Mouse (Mus musculus): Measurements from ENCODE around the gene Capzb.

Gene Capzb

DNA sequence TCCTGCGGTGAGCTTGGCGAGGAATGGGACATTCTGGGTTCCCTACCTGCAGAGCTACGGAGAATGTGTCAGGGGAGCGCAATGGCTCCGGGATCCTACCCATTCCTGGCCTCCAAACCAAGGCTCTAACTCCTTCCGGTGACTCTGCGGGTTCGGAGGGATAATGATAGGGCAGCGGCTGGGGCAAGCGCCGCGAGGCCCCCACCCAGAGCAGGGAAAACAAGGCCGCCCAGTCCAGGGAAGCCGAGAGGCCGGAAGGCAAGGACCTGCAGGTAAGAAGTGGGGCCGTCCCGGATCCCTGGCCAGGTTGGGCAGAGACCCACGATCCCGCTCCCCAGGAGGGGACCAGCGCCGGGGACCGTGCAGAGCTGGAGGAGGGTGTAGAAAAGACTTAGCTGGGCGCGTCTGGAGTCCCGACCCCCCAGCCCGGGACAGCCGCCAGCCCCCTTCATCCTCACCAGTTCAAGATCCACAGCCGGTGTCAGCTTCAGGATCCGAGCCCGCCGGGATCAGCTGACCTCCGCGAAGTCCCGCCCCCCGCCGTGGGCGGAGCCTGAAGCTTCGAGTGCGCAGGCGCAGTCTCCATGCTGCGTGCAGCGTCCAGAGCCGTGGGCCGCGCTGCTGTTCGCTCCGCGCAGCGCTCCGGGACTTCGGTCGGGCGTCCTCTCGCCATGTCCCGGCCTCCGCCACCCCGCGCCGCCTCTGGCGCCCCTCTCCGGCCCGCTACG lies 117.6 kb downstream of the Capzb start, which contains the start of the genes Pqlc2 and Akr7a5:
Gene Pqlc2 (minus strand): TSS at position 538 of the 728 bp plus-strand sequence.
Gene Akr7a5 (plus strand): TSS at position 574 of the 728 bp plus-strand sequence.
- peak; percentile 95 for DNase-seq (ENCODE audit: low spot score)

DNA sequence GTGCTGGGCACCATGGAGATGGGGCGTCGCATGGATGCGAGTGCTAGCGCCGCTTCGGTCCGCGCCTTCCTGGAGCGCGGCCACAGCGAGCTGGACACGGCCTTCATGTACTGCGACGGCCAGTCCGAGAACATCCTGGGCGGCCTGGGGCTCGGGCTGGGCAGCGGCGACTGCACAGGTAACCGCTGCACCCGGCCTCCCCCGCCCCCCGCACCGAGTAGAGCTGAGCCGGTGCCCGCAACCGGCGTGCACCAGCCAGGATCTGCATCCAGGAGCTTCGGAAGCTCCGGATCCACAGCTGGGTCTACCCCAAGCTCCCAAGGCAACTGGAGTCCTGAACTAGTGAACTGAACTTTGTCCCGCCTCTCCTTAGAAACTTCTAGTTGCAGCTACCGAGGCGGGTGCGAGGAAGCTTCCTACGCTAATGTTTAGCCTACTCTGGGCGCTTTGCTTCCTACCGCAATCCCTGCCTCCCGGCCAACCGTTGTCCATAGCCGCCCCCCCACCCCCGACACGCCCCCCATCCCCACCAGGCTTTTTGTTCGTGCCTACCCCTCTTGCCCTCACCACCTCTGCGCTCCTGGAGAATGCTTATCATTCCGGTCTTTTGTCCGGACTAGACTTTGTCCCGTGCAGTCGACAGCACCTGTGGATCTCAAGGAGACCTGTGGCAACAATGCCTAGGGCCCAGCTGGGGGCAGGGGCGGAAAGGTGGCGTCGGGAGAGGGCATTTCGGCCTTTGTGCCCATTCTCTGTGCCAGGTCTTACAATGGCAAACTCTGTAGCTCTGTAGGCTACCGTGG lies 118.4 kb downstream of the Capzb start:
- no peak for DNase-seq (ENCODE audit: low spot score)

DNA sequence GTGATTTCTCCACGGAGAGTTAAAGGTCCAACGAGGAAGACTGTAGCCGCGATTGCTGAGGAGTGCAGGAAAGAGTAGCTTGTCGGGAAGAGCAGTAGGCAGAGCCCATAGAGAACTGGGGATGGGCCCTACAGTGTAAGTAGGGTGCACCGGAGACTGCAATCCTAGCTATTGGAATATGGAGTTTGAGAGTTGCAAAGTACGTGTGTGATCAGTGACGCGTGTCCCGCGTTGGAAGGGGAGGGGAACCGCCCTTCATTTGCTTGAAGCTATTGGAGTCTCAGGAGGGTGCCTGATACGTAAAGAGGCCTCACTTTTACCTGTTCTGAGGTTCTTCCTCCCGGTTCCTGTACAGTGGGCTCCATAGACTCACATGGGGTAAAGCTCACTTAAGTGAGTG lies 119.0 kb downstream of the Capzb start:
- no peak for DNase-seq (ENCODE audit: low spot score)

DNA sequence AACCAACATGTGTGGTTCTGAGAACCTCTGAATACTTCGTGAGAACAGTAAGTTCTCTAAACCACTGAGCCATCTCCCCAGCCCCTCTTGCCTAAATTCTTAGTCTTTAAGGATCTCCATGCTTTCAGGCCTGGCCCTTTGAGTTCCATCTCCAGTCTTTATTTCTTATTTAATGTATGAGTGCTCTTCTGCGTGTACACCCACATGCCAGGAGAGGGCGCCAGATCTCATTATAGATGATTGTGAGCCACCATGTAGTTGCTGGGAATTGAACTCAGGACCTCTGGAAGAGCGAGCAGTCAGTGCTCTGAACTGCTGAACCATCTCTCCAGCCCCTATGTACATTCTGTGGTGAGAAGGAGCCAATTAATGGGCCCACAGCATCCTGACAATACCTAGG lies 119.9 kb downstream of the Capzb start:
- no peak for DNase-seq (ENCODE audit: low spot score)

DNA sequence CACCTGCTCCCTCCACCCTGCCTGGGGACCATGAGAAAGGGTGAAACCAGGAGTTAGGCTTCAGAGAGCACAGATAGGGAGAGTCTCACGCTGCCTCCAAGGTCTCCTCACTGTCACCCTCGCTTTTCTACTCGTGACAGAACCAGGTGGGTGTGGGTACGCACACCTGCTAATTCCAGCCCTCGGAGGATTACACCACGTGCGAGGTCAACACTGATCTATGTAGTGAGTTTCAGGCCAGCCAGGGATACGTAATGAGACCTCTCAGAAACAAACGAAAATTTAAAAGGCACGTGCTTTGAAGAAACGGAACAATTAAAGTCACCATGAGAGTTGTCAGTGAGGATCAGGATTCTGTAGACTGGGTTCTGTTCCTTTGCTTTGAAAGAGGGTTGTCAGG lies 125.8 kb downstream of the Capzb start:
- DNase-seq (ENCODE audit: low spot score): no peak

DNA sequence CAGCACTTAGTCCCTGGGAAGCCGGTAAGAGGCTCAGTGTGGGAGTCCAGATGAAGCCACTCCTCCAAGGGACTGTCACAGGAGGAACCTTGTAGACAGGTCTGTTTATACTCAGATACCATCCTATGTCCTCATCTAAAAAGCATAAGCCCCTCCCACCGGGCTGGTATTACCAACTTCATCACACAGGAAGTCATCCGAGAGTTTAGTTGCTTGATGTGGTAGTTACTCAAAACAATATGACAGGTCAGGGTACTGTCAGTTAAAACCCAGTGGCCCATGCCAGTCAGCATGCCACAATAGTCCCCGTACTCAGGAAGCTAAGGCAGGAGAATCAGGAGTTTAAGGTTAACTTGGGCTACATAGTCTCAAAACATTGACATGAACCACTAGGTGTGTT lies 127.0 kb downstream of the Capzb start:
- DNase-seq (ENCODE audit: low spot score): no peak

DNA sequence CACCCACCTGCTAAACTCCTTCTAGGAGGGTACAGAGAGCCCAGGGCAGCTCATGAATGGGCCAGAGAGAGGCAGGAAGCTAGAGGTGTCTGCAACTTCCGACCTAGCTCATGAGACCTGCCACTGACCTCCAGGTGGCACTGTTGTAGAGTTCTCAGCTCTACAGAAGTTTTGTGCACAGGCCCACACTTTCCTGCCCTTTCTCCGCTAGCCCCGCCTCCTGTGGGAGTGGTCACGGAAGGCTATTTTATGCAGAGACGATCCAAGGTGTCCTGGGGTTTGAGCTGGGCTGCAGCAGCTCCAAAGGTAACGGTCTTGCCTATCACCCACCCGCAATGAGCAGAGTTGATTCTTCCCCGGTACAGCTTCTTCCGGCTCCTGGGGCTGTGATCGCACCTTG lies 137.9 kb downstream of the Capzb start:
- DNase-seq (ENCODE audit: low spot score): peak; percentile 79

DNA sequence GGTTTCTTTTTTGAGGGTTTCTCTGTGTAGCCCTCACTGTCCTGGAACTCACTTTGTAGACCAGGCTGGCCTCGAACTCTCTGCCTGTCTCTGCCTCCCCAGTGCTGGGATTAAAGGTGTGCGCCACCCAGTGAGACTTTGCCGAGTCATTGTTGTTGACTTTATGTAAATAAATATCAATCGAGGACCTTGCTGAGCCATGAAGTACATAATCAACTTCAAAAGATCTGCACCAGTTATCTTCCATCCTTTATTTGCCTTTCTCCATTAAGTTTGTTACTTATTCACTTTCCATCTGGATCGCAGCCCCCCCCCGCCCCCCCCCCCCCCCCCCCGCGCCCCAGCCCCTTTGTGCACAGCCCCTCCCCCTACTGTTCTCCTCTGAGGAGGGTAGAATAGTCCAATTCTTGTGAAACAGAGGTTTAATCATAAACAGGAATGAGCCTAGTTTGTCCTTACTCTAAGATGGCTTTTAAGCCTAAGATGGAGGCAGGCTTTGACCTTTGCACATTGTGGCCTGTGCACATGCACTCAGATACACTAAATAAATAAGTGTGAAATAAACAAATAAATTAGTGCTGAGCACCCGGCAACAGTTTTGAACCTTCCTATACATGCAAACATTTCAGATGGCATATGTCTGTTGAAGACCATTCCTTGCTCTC lies 142.1 kb downstream of the Capzb start:
- DNase-seq (ENCODE audit: low spot score): no peak

DNA sequence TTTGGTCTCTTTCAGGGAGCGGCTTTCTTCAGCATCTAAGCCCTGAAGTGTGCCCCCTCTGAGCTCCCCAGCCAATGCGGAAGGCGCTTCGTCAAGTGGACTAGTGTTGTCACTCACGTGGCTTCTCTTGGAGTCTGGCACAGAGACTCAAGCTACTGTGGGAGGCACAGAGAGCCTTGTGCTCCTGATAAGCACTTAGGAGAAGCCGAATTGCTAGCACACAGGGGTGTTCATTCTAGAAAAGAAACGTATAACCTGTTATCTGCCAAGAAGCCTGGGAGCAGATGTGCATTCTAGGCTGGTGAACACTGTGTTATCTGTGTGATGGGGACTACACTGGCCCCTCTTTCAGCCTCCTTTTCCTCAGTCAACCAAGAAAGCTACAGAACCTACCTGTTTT lies 142.8 kb downstream of the Capzb start:
- DNase-seq (ENCODE audit: low spot score): peak; percentile 57

DNA sequence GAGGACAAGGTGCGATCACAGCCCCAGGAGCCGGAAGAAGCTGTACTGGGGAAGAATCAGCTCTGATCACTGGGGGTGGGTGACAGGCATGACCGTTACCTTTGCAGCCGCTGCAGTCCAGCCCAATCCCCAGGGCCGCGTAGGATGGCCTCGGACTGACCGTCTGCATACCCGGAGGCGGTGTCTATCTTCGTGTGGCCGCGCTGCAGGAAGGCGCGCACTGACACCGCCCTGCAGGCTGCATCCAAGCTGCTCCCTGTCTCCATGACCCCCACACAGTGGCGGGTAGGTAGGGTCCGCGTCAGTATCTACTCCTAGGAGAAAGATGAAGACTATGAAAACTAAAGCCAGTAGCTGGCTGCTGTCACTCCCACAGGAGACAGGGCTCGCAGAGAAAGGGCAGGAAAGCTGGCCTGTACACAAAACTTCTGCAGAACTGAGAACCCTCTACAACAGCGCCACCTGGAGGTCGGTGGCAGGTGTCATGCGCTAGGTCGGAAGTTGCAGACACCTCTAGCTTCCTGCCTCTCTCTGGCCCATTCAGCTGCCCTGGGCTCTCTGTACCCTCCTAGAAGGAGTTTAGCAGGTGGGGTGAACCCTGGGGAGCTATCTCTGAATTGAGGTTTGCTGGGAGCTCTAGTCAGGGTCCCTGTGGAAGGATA lies 144.3 kb downstream of the Capzb start:
- DNase-seq (ENCODE audit: low spot score): peak; percentile 82

DNA sequence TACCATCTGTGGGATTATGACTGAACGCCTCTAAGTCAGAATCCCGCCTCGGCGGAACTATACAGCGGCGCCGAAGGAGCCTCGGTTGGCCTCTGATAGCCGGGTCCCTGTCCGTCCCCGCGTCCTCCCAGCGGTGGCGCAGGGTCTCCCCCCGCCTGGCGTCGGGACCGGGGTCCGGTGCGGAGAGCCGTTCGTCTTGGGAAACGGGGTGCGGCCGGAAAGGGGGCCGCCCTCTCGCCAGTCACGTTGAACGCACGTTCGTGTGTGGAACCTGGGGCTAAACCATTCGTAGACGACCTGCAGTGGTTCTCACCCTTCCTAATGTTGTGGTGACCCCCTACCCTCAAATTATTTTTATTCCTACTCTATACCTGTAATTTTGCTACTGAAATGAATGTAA lies 145.4 kb downstream of the Capzb start:
- DNase-seq (ENCODE audit: low spot score): no peak

DNA sequence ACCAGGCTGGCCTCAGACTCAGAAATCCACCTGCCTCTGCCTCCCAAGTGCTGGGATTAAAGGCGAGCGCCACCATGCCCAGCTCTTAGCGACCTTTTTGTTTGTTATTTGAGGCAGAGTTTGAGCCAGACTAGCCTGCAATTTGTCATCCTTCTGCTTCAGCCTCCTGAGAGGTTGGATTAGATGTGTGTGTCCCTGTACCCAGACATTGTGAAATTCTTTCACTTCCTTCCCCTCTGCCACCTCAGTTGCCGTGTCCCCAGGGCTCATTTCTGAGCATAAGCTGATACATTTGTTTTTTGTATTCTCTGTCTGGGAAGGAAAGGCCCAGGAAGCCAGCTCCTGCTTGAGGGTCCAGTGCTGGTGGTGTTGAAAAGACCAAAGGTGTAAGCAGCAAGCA lies 148.1 kb downstream of the Capzb start:
- no peak for DNase-seq (ENCODE audit: low spot score)

Data from testis, postnatal 14 days (tissue).